Mouse (Mus musculus): Measurements from ENCODE around the gene Aak1. TPM values are rescaled to one million over a fixed set of nuclear protein-coding genes. Genes with fewer than 3 reads are reported as not detected.
"Not testable (repeated sequence)": the region's sequence is repeated elsewhere in the genome, so short reads cannot be mapped to it uniquely, and the experiment has no call there.

The Aak1 gene
- total and polyA plus RNA-seq, 2 experiments from 2014 or later, result 41.8 to 79.2 TPM

DNA sequence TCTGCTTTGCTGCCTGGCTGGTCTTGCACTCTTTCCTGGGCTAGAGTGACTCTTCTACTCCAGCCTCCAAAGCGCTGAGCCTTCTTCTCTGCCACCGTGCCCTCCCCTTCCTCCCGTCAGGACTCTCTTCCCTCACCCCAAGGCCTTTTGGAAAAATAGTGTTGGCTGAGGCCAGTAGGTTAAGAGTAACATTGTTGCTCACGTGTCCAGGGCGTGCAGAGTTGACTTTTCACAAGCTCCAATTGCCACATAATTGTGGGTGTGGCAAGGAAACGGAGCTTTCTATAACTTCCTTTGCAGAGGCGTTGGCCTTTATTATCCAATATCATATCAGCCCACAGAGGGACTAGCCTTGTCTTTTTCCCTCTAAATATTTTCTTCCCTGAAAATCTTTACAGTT lies 177.7 kb downstream of the Aak1 start:
- peaks cover 40% of the 10 kb centered on the region for H3K36me3 ChIP-seq (ENCODE audit: insufficient read depth, low read length)

DNA sequence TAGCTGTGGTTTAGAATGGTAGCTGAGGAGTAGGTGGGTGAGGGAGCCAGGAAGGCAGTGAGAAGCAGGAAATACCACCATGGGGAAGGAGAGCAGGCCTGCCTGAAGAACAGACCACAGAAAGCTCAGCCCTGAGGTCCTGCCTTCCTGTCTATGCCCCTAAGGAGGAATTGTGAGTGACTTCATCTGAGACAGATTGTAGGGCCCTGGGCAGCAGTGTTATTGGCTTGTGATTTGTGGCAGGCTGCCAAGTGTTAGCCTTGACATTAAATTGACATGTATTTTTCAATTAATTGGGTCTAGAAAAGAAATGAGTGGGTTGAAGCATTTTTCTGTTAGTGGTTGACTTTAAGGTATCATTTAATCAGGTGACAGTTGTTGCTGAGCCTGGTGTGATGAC lies 179.6 kb downstream of the Aak1 start:
- no peak overlapping the region for H3K27ac ChIP-seq (ENCODE audit: low read depth, low read length)
- no peaks in the 10 kb centered on the region for H3K9me3 ChIP-seq (ENCODE audit: low read length)
- TF ChIP-seq CTCF (IDR thresholded peaks at IDR 0.05), result no peak
- H3K4me2 ChIP-seq (ENCODE audit: low read depth, low read length, poor library complexity, severe bottlenecking), result no peak overlapping the region
- ATAC-seq (ENCODE audit: low FRiP score), result no peak
- H3K4me3 ChIP-seq (ENCODE audit: low read depth, low read length), result no peak overlapping the region
- H3K36me3 ChIP-seq (ENCODE audit: insufficient read depth, low read length), result peaks cover 27% of the 10 kb centered on the region
- no peaks in the 10 kb centered on the region for H3K4me1 ChIP-seq (ENCODE audit: insufficient read depth, low read length)
- no peak for DNase-seq (ENCODE audit: low spot score)
- H3K9ac ChIP-seq (replicated peaks; ENCODE audit: low read length, poor library complexity, severe bottlenecking), result no peak overlapping the region
- H3K27me3 ChIP-seq (ENCODE audit: insufficient read depth, low read length), result no peaks in the 10 kb centered on the region

More for the DNA sequence above, 177.7 kb downstream of the Aak1 start:
- no peak for TF ChIP-seq CTCF (IDR thresholded peaks at IDR 0.05)
- Histone ChIP-seq H3K9ac (replicated peaks; ENCODE audit: low read length, poor library complexity, severe bottlenecking) (no peak overlapping the region), H3K27ac (ENCODE audit: low read depth, low read length) (no peak overlapping the region), H3K4me1 (ENCODE audit: insufficient read depth, low read length) (no peaks in the 10 kb centered on the region), H3K4me3 (ENCODE audit: low read depth, low read length) (no peak overlapping the region), H3K27me3 (ENCODE audit: insufficient read depth, low read length) (no peaks in the 10 kb centered on the region), H3K9me3 (ENCODE audit: low read length) (no peaks in the 10 kb centered on the region), H3K4me2 (ENCODE audit: low read depth, low read length, poor library complexity, severe bottlenecking) (no peak overlapping the region)
- no peak for ATAC-seq (ENCODE audit: low FRiP score)
- 89% methylated on average over 7 of the region's 7 CpGs for WGBS
- DNase-seq (ENCODE audit: low spot score), result no peak

DNA sequence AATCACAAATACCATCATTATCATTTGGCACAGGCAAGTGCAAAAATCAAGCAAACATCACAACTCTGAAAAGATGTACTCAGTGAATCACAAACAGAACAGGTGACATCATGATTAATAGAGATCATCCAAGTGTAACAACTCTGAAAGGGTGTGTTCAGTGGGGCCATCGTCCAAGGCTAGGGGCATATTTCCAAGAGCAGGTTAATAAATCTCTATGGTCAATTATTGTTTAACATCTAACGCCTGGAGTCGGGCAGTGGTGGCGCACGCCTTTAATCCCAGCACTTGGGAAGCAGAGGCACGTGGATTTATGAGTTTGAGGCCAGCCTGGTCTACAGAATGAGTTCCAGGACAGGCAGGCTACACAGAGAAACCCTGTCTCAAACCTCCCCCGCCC lies 182.0 kb downstream of the Aak1 start:
- 92% methylated on average over 7 of the region's 7 CpGs for WGBS
- not testable (repeated sequence) for H3K4me3 ChIP-seq (ENCODE audit: low read depth, low read length); ATAC-seq (ENCODE audit: low FRiP score); H3K9me3 ChIP-seq (ENCODE audit: low read length); H3K4me2 ChIP-seq (ENCODE audit: low read depth, low read length, poor library complexity, severe bottlenecking); H3K9ac ChIP-seq (replicated peaks; ENCODE audit: low read length, poor library complexity, severe bottlenecking); H3K27me3 ChIP-seq (ENCODE audit: insufficient read depth, low read length); DNase-seq (ENCODE audit: low spot score); H3K4me1 ChIP-seq (ENCODE audit: insufficient read depth, low read length); H3K27ac ChIP-seq (ENCODE audit: low read depth, low read length)
- H3K36me3 ChIP-seq (ENCODE audit: insufficient read depth, low read length), result peaks cover 12% of the 10 kb centered on the region

DNA sequence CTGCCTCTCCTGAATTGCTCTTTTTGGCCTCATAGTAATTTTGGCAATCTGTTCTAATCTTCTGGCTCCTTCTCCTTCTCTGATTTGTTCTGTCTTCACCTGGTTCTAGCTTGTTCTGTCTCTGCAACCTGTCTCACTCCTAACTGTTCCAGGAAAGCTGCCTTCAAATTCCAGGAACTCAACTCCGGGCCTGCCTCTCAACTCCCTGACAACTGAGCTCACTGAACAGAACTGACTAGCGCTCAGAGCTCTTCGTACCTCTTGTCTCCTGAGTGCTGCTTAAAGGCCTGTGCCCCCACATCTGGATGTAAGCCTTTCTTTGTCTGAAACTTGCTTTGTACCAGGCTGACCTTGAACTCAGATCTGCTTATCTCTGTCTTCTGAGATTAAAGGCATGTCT lies 183.1 kb downstream of the Aak1 start:
- WGBS, result 83% methylated on average over 3 of the region's 3 CpGs

DNA sequence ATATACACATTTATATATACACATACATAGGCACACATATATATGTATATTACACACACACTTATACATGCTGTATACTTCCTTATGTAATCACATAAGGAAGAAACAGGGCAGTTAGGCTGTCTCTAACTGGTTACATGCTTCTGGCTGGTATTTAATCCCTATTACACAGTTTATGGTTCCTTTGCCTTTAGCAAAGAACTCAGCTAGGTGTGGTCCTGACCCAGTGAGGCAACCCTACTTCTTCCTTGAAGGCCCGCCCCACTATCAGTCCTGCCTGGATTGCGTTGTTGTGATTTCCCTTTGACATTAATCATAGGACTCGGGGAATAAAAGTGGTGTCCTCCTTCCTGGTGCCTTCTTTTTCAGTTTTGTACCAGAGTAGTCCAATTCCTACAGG lies 185.1 kb downstream of the Aak1 start:
- WGBS, result 86% methylated on average over 3 of the region's 3 CpGs
- H3K27me3 ChIP-seq (ENCODE audit: insufficient read depth, low read length), result no peaks in the 10 kb centered on the region
- no peak overlapping the region for H3K9ac ChIP-seq (replicated peaks; ENCODE audit: low read length, poor library complexity, severe bottlenecking)
- H3K4me1 ChIP-seq (ENCODE audit: insufficient read depth, low read length), result no peaks in the 10 kb centered on the region
- no peak overlapping the region for H3K4me3 ChIP-seq (ENCODE audit: low read depth, low read length)
- 0 out of 2 replicates have a peak, but pooled peaks cover under 1% of the 10 kb centered on the region for H3K36me3 ChIP-seq (ENCODE audit: insufficient read depth, low read length)
- H3K4me2 ChIP-seq (ENCODE audit: low read depth, low read length, poor library complexity, severe bottlenecking), result no peak overlapping the region
- H3K9me3 ChIP-seq (ENCODE audit: low read length), result no peaks in the 10 kb centered on the region
- TF ChIP-seq CTCF (IDR thresholded peaks at IDR 0.05), result no peak
- no peak overlapping the region for H3K27ac ChIP-seq (ENCODE audit: low read depth, low read length)
- DNase-seq (ENCODE audit: low spot score) (no peak), ATAC-seq (ENCODE audit: low FRiP score) (no peak)

More for the DNA sequence above, 183.1 kb downstream of the Aak1 start:
- H3K4me3 ChIP-seq (ENCODE audit: low read depth, low read length), result no peak overlapping the region
- ATAC-seq (ENCODE audit: low FRiP score), result no peak
- no peak overlapping the region for H3K4me2 ChIP-seq (ENCODE audit: low read depth, low read length, poor library complexity, severe bottlenecking)
- peaks cover 7% of the 10 kb centered on the region for H3K36me3 ChIP-seq (ENCODE audit: insufficient read depth, low read length)
- no peaks in the 10 kb centered on the region for H3K9me3 ChIP-seq (ENCODE audit: low read length)
- DNase-seq (ENCODE audit: low spot score), result no peak
- H3K27ac ChIP-seq (ENCODE audit: low read depth, low read length), result no peak overlapping the region
- H3K9ac ChIP-seq (replicated peaks; ENCODE audit: low read length, poor library complexity, severe bottlenecking), result no peak overlapping the region
- no peak for TF ChIP-seq CTCF (IDR thresholded peaks at IDR 0.05)
- H3K27me3 ChIP-seq (ENCODE audit: insufficient read depth, low read length), result no peaks in the 10 kb centered on the region
- H3K4me1 ChIP-seq (ENCODE audit: insufficient read depth, low read length), result no peaks in the 10 kb centered on the region

DNA sequence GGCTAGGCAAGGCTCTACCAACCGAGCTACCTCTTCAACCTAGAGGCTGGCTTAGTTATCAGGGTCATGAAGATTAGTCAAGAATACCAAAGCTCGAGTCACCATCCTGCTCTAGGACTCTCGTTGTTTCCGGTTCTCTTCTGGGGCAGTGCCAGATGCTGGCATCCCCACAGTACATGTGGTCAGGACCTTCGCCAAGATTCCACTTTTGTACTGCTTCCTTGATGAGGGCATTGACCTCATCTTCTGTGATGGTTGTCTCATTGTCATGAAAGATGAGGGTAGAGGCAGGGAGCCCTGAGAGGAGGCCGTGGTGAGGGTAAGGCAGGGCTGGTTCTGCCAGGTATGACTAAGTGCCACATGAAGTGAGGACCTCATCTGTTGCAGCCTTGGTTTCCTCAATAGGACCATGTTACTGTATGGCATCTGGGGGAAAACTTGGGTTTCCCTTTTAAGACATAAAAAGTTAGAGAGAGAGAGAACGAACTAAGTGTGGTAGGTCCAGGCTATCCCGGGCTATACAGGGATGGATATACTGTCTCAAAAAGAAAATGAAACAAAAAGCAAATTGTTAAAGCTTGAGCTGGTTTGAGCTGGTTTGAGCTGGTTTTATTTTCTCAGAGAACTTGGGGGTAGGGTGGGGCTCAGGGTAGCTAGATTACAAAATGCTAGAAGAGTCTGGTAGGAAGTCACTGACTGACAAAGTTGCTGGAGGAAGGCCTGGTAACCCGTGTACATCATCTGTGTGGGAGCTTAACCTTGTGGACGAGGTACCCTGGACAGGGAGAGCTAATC lies 188.7 kb downstream of the Aak1 start:
- Histone ChIP-seq H3K9ac (replicated peaks; ENCODE audit: low read length, poor library complexity, severe bottlenecking) (no peak overlapping the region), H3K4me1 (ENCODE audit: insufficient read depth, low read length) (no peaks in the 10 kb centered on the region), H3K4me2 (ENCODE audit: low read depth, low read length, poor library complexity, severe bottlenecking) (no peak overlapping the region), H3K9me3 (ENCODE audit: low read length) (no peaks in the 10 kb centered on the region), H3K4me3 (ENCODE audit: low read depth, low read length) (no peak overlapping the region), H3K36me3 (ENCODE audit: insufficient read depth, low read length) (no peaks in the 10 kb centered on the region), H3K27me3 (ENCODE audit: insufficient read depth, low read length) (no peaks in the 10 kb centered on the region), H3K27ac (ENCODE audit: low read depth, low read length) (no peak overlapping the region)
- no peak for ATAC-seq (ENCODE audit: low FRiP score)
- 86% methylated on average over 10 of the region's 10 CpGs for WGBS
- no peak for DNase-seq (ENCODE audit: low spot score)
- TF ChIP-seq CTCF (IDR thresholded peaks at IDR 0.05), result no peak
